Mouse (Mus musculus) left cerebral cortex, adult 2 months (tissue): ENCODE data around the gene Neurl1b. TPM values are rescaled to one million over a fixed set of nuclear protein-coding genes. Genes with fewer than 3 reads are reported as not detected.

Experiments used
- DNase-seq, 2 experiments: peaks; one replicate each; pipeline ENCODE4 v3.0.0; 2021 to 2022; ENCODE audit warnings: low spot score in 2 of 2, mixed read lengths in 1 of 2; ENCODE audit errors: extremely low spot score in 1 of 2
- H3K27ac ChIP-seq: fragments of 200-600 bp; 2 replicates; pipeline ENCODE4 v1.8.1; 2022
- H3K4me3 ChIP-seq: fragments of 200-600 bp; 2 replicates; pipeline ENCODE4 v1.8.1; 2022
- CTCF ChIP-seq: fragments of 200-600 bp; IDR thresholded peaks from 2 replicates; pipeline ENCODE4 v1.8.1; 2022; ENCODE audit warnings: antibody characterized with exemption, mild to moderate bottlenecking, moderate library complexity
- intact Hi-C: fragments of 180-260 bp; cut with DNase I; formaldehyde crosslinking; loops from one replicate; pipeline ENCODE4 v1.15.1; 2025
- total RNA-seq, 2 experiments: library from RNA; stranded (reverse); gene quantifications; 2 replicates each; pipeline ENCODE4 v1.2.3; 2021

Gene Neurl1b
- total RNA-seq, 2 experiments from 2014 or later, result 69.9 to 79.7 TPM

DNA sequence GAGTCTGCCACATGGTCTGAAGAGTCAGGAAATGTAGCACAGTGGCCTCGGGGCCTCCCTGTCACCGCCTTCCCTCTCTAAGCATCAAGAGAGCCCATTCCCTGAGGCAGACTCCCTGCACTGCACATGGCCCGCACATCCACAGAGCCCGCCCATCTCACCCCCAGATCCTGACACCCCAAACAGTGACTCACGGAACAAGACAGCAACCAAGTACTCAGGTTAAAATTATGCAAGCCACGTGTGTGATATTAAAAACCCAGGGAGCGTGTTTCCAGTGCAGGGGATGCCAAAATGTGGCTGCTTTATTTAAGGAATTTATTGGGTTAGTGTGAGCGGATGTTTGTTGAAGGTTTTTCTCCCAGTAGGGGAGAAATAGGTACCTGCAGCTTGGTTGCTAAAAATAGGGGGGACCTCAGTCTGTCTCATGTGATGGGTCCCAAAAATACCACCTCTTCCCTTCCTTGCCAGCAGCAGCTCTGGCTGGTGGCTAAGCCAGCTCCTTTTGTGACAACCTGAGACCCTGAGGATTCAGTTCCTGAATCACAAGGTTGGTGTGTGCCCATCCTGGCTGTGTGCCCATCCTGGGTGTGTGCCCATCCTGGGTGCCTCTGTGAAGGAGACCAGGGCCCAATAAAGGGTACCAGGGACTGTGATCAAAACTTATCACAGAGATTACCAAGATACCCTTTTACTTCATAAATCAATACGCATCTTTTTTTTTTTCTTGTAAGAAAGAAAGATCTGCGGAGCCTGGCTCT, 9.1 kb upstream of the Neurl1b start:
- intact Hi-C loops, result no loop called here
- DNase-seq, result peak; percentile 47 to 68
- Histone ChIP-seq H3K27ac (peak overlapping the region; percentile 38), H3K4me3 (no peak overlapping the region)
- TF ChIP-seq CTCF, result no peak

- no peak overlapping the region for H3K4me3 ChIP-seq
- H3K27ac ChIP-seq, result no peak overlapping the region
- TF ChIP-seq CTCF, result no peak
- intact Hi-C loops, result no loop called here
- no peak for DNase-seq
Observed at GRCm38 (mm10) chr17:26412967-26413366, 1.7 kb upstream of the Neurl1b start.

DNA sequence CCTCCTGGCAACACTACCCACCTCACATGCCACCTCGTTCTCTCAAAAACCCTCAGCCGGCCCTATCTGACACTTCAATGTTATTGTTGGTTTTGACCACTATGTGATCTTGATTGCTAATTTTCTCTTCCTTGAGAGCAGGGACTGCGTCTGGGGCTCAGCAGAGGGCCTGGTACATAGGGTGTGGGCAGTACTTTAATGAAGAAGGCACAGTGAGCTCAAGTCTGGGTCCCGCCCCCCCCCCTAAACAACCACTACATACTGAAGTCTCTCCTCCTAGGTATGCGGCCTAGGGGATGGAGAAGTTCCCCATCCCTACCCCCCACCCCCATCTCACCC, 476 bp upstream of the Neurl1b start:
- TF ChIP-seq CTCF, result no peak
- intact Hi-C loops, result no loop called here
- DNase-seq, result no peak
- Histone ChIP-seq H3K4me3 (peak overlapping the region; percentile 79), H3K27ac (no peak overlapping the region)

DNA sequence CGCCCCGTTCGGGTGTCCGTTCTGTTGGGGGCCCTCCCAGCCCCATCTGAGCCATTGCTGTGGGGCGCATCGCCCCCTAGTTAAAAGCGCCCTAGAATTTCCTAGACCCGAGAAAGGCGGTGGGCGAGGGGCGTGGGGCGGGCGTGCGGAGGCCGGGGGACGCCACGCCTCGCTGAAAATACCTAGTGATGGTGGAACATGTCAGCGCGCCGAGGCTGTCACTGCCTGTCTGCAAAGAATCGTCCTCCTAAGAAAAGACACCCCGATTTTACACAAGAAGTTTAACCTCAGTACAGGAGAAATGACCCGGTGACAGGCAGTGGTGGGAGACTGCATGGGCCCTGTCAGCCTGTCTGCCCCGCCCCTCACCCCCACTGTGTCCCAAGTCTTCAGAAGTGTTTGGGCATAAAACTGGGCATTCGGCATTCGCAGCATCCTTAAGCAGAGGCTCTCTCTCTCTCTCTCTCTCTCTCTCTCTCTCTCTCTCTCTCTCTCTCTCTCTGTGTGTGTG, 781 bp downstream of the Neurl1b start:
- TF ChIP-seq CTCF, result no peak
- DNase-seq, result peak in 1 of 2 experiments; percentile 46
- Histone ChIP-seq H3K4me3 (peak overlapping the region; percentile 79), H3K27ac (peak overlapping the region; percentile 97)
- intact Hi-C loops, result no loop called here

DNA sequence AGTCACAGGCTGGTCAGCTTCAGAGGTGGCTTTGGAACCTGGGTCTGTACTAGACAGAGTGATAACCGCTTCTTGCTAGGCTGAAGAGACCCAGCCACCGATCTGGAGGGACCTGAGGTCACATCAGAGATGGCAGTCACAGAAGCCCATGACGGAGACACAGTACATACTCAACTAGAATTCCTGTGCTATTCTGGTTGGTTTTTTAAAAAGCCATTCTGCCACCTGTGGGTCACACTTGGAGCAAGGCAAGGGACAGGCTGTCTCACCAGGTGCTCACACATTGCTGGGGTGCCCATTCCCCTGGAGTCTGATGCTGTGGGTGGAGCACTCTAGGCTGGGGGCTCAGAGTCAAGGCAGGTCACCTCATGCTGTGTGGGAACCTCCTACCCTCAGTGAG, 1.5 kb downstream of the Neurl1b start:
- intact Hi-C loops, result no loop called here
- H3K27ac ChIP-seq, result peak overlapping the region; percentile 55
- no peak for DNase-seq
- peak overlapping the region; percentile 40 for H3K4me3 ChIP-seq
- TF ChIP-seq CTCF, result no peak; the same call in 1 of the 2 replicates

GRCm38 (mm10) chr17:26417770-26418421, 3.3 kb downstream of the Neurl1b start:
- TF ChIP-seq CTCF, result no peak
- Histone ChIP-seq H3K4me3 (no peak overlapping the region), H3K27ac (no peak overlapping the region)
- no peak for DNase-seq
- intact Hi-C loops, result no loop called here

DNA sequence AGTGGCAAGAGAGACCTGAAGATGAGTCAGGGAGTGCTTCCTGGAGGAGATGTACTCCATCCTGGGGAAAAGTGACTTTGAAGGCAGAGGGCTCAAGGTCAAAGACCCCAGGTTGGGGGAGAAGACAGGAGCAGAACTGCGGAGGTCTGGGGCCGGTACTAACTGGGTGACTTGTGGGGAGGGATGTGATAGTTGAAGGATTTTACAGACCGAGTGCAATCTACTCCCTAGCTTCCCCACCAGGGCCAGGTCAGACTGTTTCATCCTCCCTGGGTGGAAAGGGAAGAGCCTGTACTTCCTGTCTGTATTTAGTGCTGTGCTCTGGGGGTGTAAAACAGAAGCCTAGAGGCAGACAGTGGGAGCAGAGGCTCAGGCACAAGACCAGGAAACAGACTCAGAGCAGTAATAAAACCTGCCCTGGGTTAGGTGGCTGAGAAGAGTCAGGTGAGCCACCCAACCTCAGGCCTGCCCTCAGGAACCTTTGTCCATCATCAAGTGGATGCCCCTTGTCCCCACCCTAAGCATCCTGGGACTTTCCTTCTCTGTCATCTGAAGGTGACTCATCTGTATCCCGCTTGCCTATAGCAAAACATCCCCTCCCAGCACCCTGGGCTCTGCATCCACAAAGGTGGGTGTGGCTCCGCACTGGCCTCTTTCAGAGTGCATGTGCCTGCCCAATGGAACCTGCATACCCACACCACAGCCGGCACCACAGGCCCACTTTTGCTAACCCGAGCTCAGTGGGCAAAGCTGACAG, 6.0 kb downstream of the Neurl1b start:
- Histone ChIP-seq H3K27ac (peak overlapping the region; percentile 45; the same call in 1 of the 2 replicates), H3K4me3 (no peak overlapping the region)
- intact Hi-C loops, result loop anchor here (2.0 kb wide), 2 partner anchors 50 to 106 kb away; no protein-coding TSS in a partner anchor
- TF ChIP-seq CTCF, result no peak; the same call in 1 of the 2 replicates
- no peak for DNase-seq

- Histone ChIP-seq H3K4me3 (no peak overlapping the region), H3K27ac (no peak overlapping the region)
- peak in 1 of 2 experiments; percentile 34 for DNase-seq
- peak; percentile 72 for TF ChIP-seq CTCF
- intact Hi-C loops, result loop anchor here (2.0 kb wide), 2 partner anchors 51 to 107 kb away; no protein-coding TSS in a partner anchor
Observed at GRCm38 (mm10) chr17:26421561-26421960, 6.9 kb downstream of the Neurl1b start.

GRCm38 (mm10) chr17:26422390-26422789, 7.8 kb downstream of the Neurl1b start:
- no peak overlapping the region for H3K27ac ChIP-seq
- intact Hi-C loops, result no loop called here
- TF ChIP-seq CTCF, result no peak
- H3K4me3 ChIP-seq, result no peak overlapping the region
- DNase-seq, result no peak

DNA sequence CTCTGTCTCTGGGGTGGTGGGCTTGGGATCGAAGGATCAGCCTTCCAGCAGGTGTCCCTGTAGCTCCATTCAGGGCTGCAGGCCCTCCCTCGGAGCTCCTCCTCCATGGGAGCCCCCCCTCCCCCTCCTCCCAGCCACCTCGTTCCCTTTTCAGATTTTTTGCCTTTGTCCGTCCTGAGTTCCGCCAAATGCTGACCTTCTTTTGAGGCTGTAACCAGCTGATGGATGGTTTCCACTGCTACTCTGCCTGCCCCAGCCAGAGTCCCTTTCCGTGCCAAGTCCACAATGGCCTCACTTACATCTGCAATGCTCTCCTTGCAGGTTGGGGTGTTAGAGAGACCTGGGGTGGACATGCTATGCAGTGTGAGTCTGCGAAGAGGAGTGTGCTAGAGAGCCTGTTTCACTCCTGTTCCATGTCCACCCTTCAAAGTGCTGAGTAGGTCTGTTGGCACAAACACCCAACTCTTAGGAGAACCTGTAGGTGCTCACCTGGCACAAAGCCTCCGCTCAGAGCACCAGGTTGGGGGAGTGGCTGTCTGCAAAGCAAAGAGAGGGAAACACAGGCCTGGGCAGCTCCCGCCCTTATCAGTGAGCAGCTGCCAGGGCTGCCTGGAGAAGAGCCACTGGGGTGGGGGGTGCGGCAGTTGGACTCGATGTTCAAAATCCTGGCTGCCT, 9.5 kb downstream of the Neurl1b start:
- Histone ChIP-seq H3K27ac (no peak overlapping the region; the same call in 1 of the 2 replicates), H3K4me3 (no peak overlapping the region)
- no peak for DNase-seq
- no peak; the same call in none of the 2 replicates for TF ChIP-seq CTCF
- intact Hi-C loops, result no loop called here

DNA sequence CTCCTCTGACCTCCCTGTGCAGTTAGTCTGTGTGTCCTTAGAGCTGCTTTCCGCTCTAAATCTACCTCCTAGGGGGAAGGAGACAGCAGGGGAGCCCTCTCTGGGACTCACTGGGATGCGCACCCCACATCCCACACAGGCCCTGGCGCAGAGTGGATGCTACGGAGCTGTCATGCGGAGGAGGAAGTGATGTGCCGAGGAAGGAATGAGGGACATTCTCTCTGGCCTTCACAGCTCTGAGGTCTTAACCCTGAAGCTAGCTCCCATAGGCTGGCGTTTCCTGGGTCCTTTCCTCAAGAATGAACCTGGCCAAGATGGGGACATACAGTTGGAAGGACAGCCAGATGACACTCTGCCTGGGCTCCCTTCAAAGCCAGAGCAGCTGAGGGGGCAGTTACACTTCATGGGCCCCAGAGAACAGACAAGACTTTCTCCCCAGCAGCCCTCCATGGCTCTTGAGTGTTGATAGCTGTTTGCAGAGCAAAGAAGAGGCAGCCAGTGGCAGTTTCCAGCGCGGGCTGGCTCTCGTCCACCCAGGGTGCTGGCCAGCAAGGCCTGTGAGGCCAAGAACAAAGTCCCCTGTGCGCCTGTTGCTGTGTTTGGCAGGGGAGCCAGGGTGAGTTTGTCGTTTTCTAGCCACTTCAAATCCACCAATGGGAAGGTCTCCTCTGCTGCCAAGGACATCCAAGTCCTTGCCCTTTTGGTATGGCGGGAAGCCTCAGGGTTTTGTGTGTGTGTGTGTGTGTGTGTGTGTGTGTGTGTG, 10.5 kb downstream of the Neurl1b start:
- Histone ChIP-seq H3K27ac (peak overlapping the region; percentile 28; the same call in 1 of the 2 replicates), H3K4me3 (no peak overlapping the region)
- peak; percentile 39 to 47 for DNase-seq
- no peak for TF ChIP-seq CTCF
- intact Hi-C loops, result no loop called here
